Mouse (Mus musculus) skeletal muscle tissue, postnatal 0 days (tissue): Measurements from ENCODE around the gene Arl4a. TPM values are rescaled to one million over a fixed set of nuclear protein-coding genes. Genes with fewer than 3 reads are reported as not detected.

ENCODE experiments used
- polyA plus RNA-seq: library from polyadenylated mRNA; unstranded; fragments of >200 nt; fragmentation: Nextera tagmentation; extraction: Ambion mirVana; gene quantifications from 2 replicates; pipeline ENCODE4 v1.2.1, GENCODE M21; 2015

Gene Arl4a
- 51.2 and 91.6 TPM in 2 replicates for polyA plus RNA-seq

GRCm38 (mm10) chr12:40037876-40038463 is at the start of gene Arl4a:
Gene Arl4a, minus strand, starts transcription at chr12:40038025.

Other genes starting within 250 kb of the Arl4a start
- gene Scin, start 96.2 kb upstream of the Arl4a start, polyA plus RNA-seq: 0.87 and 1.1 TPM in 2 replicates
- 17.5 and 20.2 TPM in 2 replicates for gene Lsmem1, start 161.5 kb upstream of the Arl4a start, polyA plus RNA-seq
- 78.2 and 128 TPM in 2 replicates for gene Ifrd1, start 210.5 kb upstream of the Arl4a start, polyA plus RNA-seq